Mouse (Mus musculus) thymus, postnatal 25 days (tissue): Measurements from ENCODE around the gene Rassf2.

Experiments
- DNase-seq: peaks from one replicate; pipeline ENCODE4 v3.0.0; 2022

Rassf2 gene

DNA sequence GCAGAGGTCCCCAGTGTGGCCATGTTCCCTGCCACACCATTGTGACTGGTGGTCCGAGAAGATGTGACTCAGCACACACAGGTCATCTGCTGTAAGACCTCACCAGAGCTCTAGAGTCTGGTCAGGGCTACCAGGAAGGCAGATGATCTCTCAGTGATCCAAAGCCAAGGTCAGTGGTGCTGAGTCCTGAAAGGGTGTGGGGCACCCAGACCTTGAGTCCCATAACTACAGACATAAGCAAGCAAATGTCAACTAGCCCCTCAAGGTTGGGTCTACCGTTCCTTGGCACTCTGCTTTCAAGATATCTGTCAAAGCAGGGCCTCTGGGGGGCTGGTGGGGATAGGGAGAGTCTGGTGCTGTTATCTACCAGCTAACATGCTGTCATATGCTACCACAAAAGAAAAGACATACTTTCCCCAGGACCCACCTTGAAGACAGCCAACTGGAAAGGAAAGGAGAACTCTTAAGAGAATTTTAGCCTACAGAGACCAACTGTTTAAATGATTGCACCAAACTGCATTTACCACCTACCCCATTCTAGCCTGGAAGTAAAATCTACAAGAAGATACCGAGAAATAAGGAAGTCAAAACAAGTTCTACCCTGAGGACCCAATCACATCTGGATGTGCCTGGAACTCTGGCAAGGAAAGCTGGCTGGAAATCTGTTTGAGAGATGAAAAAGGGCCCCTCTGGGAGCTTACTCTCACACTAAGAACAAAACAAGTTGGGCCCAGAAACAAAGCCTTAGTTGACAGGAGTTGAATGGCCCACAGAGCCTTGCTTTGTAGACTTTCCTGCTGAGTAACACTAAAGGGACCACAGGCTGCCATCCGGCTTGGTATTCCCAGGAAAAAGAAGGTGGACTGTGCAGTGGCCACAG, 4.8 kb upstream of the Rassf2 start:
- DNase-seq = no peak

- DNase-seq = no peak
Observed at GRCm38 (mm10) chr2:132031364-132032095, 1.5 kb upstream of the Rassf2 start.

DNA sequence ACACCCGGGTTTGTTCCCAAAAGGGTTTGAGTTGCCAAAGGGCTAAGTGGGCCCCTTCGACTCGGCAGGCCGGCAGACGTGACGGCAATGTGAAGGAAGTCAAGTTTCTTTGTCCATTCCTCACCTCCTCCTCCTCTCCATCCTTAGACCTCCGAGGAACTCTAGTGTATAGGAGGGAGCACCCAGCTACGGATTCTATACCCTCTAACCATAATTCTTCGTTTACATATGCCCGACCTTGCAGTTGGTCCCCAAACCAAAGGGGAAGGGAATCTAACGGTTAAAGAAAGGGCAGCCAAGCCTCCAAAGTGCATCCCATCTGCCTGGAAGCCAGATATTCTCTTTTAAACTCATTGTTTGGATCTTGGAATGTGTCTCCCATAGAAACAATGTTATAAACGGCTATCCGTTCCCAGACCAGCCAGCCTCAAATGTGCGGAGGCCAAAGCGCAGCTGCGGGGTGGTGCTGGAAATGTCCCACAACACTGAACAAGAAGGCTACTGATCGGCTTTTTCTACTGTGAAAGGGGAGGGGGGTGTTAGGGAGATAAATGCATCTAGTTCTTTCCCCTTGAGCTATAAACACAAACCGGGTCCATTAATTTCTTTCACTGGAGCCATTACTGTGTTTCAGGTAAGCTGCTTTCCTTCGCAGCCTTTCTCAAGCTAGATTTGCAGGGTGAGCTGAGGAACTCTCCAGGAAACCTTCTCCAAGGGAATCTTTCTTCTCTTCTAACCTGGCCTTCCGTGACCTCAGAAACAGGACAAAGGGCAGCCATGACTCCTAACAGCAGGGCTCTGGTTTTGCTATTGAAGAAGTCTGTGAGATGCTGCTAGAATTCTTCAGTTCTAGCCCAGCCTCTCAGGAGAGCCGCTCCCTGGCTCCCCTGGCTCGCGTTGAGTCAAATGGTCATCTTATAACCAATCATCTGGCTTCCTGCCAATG, 633 bp upstream of the Rassf2 start:
- no peak for DNase-seq

- peak; percentile 73 for DNase-seq
Observed at GRCm38 (mm10) chr2:132028894-132029605, 1.0 kb downstream of the Rassf2 start.

- no peak for DNase-seq
Observed at GRCm38 (mm10) chr2:132028107-132028506, 2.0 kb downstream of the Rassf2 start.

DNA sequence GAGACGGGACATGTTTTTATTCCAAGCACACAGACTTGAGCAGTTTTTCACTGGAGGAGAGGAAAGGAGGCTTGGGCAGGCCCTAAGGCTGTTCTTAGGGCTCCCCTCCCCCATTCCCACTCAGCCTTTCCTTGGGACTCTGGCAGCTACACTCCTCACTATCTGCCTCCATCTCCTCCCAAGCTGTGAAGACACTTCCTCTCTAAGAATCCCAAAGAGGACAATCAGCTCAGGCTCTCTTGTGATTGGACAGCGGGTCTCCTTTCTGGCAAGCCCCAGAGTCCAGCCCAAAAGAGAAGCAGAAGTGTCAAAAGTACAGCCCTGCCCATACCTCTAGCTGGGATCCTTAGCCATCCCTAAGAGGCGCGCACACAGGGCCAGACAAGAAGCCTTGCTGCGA, 2.7 kb downstream of the Rassf2 start:
- DNase-seq = no peak

DNA sequence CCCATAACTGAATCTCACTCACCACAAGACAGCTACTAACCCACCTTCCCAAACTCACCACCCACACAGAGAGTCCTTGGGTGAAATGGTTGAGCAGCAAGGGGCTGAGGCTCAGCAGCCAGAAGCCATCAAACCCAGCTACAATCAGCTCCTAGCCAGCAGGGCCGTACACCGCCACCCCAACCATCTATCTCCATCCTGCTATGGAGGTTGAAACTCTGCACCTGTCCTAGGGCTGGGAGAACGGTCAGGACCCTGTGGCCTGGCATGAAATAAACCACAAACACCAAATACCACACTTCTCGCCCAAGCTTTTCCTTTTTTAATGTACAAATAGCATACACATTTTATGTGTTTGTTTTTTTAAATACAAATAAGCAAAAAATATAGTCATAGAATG, 6.0 kb downstream of the Rassf2 start:
- no peak for DNase-seq

DNA sequence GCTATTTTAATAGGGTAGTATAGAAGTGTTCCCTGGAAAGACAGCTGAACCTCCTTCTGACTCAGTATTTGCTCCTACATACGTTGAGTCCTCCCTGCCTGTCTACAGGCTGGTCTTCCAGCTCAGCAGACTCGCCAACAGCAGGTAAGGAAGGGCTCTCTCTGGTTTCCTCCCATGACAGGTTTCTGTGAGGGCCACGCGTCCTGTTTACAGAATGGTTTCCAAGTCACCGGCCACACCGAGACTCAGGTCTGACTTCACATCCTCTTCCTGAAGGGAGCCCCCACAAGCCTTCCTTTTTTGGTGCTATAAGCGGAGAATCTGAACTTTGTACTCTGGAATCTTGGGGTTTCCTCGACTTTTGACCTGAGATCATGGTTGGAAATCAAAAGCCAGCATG, 7.4 kb downstream of the Rassf2 start:
- DNase-seq = peak; percentile 63

DNA sequence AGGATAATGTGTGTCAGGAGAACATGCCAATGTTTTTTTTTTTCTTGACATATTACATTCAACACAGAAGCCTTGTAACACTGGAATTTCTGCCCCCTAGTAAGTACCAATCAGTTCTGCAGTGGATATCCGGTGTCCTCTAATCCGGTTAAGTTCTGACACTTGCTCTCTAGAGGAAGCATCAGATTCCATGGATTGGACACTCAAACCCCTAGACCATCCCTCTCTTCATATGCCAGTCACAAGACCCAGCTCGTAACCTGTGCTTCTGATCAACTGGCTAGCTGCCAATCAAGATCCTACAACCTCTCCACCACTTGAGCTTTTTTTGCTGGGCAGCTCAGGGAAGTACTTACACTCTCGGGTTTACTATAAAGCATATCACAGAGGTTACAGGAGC, 8.4 kb downstream of the Rassf2 start:
- DNase-seq = no peak

DNA sequence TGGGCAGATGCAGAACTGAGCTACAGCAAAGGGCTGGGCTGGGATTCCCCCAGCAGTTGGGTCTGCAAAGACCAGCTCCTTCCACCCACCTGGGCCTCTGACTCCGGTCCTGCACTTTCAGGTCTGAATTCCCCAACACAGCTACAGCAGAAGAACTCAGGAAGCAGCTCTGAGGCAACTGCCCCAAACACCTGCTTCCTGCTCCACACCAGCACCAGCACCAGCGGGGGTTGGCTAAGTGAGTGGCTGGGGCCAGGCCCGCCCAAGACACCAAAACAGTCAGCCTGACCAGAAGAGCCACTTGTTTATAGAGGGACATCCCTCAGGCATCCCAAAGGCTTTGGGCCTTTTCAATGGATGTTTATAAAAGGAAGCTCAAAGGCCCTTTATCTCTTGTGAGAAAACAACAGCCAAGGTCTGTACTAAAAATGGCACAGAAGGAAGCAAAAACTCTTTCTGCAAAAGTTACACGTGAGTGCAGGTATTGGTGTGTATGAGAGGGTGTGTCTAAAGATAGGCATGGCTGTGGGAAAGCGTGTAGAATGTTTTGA, 9.0 kb downstream of the Rassf2 start:
- DNase-seq = peak; percentile 86

- peak; percentile 51 for DNase-seq
Observed at GRCm38 (mm10) chr2:132020420-132020819, 9.6 kb downstream of the Rassf2 start.

- peak; percentile 80 for DNase-seq
Observed at GRCm38 (mm10) chr2:132019372-132019811, 10.7 kb downstream of the Rassf2 start.

- DNase-seq = no peak
Observed at GRCm38 (mm10) chr2:132018156-132018555, 11.9 kb downstream of the Rassf2 start.

DNA sequence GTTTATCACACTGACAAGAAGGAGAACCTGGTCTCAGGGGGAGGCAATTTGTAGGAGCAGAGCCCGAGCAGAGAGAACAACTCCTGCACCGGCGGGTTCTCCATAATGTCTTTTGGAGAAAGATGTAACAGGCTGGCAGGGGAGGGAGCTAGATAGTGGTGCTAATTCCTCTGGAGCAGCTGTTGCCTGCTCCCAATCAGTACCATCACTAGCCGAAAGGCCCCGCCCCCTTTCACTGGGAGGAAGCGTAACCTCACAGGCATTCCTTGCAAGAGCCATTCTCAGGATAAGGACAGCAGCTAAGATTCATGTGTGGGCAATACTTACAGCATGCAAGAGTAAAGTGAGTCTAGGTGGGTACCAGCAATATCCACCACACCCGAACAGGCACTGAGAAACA, 12.4 kb downstream of the Rassf2 start:
- DNase-seq = peak; percentile 44

DNA sequence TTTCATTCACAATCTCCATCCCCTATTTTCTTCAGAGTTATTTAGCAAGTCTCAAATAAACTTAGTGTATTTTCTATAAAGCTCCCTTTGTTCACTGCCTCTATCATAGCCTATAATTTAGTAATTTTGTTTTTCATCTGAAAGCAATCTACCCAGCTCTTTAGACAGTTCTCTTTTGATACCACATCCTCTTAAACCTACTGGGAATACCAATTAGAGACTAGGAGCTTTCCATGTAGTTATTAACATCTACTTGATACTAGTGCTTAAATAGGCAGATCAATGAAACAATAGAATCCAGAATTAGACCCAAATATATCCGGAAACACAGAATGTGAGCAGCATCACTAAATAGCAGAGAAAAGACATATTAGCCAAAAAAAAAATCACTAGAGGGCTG, 14.0 kb downstream of the Rassf2 start:
- DNase-seq = no peak

- DNase-seq = no peak
Observed at GRCm38 (mm10) chr2:132013152-132013551, 16.9 kb downstream of the Rassf2 start.

DNA sequence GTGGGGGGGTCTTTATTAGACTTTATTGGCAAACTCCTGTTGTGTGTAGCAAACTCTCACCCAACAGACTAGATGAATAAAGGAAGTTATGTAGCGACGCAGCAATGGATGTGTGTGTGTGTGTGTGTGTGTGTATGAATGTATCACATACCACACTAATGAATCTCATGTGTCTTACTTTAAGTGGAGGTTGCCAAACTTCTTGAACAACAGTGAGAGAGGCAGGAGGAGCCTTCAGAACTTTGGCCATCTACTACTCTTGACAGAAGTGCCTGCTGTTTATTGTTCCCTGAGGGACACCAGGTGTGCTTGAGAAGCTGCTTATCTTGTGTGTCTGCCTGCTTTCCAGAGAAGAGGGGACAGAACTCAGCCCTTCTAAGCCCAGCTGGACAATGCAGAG, 19.3 kb downstream of the Rassf2 start:
- DNase-seq = no peak

DNA sequence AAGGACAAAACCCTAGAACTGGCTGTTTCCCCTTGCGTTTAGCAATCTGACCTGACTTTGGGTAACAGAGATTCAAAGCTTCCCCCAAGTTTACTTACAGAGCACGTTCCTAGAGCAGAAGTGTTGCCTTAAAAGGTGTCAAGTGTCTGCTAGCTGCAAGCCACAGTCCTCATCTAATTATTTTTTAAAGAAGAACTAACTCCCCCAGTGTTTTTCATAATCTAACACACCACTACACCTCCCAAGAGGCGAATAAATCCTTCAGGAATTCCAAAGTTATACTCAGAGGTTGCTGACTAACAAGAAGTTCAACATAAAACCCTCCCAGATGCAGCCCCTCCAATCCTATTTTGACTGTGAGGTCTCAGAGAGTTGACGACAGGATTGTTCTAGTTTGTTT, 21.9 kb downstream of the Rassf2 start:
- DNase-seq = no peak

GRCm38 (mm10) chr2:132007475-132007819, 22.6 kb downstream of the Rassf2 start:
- DNase-seq = no peak

DNA sequence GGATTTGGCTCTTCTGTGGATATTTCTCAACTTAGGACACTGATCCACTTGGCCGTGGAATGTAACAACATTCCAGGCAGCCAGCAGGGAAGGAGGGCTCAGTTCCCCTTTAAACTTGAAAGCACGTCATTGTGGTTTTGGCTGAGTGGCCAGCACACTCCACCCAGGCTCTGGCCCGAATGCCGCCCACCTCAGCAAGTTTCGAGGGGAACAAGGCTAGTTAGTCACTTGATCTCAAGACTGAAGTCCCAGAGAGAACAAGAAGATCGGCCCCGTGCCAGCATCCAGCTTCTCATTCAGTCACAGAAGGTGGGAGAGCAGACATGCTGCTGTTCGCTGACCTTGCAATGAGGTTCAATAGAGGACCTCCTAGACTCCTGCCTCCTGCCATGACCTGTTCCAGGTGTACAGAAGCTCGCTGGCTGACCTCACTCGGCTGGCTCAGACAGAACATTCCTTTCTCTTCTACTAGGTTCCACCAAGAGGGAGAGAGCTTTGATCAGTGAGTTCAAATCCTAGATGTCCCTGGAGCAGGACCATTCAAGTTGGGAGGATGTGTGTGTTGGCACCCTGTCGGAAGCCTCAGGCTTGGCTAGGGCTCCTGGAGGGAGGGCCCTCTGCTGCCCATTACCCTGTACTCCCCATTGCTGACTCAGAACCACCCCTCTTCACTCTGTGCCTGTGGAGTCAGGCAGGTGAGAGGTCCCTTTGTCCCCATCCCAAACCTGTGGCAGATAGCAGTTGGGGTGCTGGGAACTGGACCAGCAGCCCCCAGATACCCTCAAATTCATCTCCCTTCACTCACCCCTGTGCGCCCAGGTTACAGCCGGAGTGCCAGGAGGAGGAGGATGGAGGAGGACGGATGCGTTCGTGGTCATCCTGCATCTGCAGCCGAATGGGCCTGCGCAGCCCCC, 23.2 kb downstream of the Rassf2 start:
- DNase-seq = no peak

- DNase-seq = no peak
Observed at GRCm38 (mm10) chr2:132005445-132005844, 24.6 kb downstream of the Rassf2 start.
